Mouse (Mus musculus) CD8-positive naive resting alpha-beta T cell, adult 2 months (primary cell): ENCODE results near the gene H2-Oa.

Source experiments
- DNase-seq, 2 experiments: peaks; one replicate each; pipeline ENCODE4 v3.0.0; 2022; ENCODE audit warnings: low read depth in 2 of 2, low spot score in 2 of 2

The H2-Oa gene

GRCm38 (mm10) chr17:34092197-34092875, at the start of gene H2-Oa:
TSS of gene H2-Oa (plus strand) at chr17:34092340.
- peak in 1 of 2 experiments; percentile 35 for DNase-seq

DNA sequence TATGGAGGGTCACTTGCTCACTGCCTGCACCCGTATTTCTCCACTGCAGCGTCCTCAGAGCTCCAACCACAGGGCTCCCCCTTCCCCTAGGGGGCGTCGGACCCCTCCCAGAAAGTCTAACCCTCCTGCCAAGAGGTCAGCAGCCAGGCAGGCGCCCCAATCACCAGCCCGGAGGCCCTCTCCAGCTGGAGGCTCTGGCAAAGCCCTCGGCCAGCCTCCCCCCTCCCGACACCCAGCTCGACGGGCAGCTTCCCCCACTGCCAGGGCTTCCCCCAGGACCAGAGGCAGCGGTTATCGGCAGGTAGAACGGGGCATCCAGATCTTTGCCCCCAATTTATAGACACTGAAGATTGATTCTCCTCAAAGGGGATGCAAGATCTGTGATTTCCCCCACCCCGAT, 46.2 kb upstream of the H2-Oa start:
- no peak for DNase-seq

DNA sequence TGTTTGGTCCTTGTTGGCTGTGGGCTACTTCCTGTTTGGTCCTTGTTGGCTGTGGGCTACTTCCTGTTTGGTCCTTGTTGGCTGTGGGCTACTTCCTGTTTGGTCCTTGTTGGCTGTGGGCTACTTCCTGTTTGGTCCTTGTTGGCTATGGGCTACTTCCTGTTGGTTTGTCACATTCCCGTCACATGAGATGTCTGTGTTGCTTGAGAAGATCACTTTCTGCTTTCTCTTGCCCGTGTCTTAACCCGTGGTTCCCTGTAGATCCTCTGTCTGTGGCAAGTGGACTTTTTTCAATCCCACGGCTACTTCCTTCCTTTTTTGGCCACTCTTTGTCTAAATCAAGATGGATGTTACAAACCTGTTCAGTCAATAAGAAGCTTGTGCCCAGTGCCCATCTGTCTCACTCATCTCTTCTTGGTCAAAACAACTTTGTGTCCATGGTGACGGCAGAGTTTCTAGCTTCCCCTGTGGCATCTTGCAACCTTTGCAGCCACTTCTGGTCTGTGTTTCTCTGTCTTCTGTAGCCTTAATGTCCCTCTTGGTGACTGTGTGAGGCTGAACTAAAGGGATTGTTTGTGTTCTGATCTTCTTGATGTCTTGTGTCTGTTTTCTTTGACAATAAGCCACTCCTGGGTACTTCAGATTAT, 44.6 kb upstream of the H2-Oa start:
- DNase-seq, result no peak

- no peak for DNase-seq
Observed at GRCm38 (mm10) chr17:34057224-34057623, 34.9 kb upstream of the H2-Oa start.

DNA sequence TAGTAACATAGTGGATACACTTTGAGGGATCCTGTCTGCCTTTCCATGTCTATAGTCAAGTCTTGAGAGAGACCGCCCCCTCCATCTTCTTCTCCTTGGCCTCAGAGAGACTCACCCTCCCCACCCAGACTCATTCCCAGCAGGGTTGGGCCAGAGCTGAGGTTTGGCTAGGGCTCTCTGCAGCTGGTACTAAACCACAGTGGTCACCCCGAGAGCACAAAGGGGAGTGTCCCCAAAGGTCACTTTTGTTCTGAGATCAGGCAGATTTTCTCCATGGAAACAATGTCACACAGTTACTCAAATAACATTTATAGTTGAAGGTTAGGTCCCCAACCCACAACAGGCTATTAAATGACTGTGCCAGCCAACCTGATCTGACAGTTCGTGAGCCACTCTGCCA, 23.3 kb upstream of the H2-Oa start:
- no peak for DNase-seq

GRCm38 (mm10) chr17:34072091-34072490, 20.0 kb upstream of the H2-Oa start:
- no peak for DNase-seq

DNA sequence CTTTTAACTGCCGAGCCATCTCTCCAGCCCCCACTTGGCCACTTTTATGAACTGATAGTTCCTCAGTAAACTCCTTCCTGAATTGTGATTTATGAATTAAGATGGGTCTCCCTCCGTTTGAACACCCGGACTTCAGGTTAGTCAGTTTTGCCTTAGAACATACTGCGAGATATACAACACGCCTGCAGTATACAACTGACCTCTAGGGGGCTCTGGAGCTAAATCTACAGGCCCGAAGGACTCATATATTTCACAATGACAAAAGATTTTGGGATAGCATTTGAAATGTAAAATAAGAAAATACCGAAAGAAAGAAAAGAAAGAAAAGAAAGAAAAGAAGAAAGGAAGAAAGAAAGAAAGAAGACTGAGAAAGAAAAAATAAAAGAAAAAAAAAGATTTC, 16.9 kb upstream of the H2-Oa start:
- DNase-seq, result peak; percentile 78 to 84

- peak; percentile 64 to 75 for DNase-seq
Observed at GRCm38 (mm10) chr17:34077549-34077948, 14.6 kb upstream of the H2-Oa start.

GRCm38 (mm10) chr17:34078148-34078547, 14.0 kb upstream of the H2-Oa start:
- no peak for DNase-seq

DNA sequence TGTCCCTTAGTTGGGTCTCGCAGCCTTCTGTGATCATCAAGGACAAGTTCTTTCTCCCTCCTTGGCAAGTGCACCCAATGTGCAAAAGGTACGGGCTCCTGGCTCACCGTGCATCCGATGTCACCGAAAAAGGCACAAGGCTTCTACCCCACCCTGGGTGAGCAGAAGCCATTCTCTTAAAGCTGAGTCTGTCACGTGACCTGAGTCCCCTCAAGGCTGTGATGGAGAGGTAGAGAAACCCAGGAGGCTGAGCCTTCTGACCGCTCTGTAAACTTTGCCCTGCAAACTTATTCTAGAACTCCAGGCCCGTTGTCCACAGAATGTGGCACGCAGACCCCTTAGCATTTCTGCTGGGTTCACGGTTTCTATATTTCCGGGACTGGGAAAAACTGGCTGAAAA, 13.1 kb upstream of the H2-Oa start:
- no peak for DNase-seq

GRCm38 (mm10) chr17:34079621-34080020, 12.5 kb upstream of the H2-Oa start:
- DNase-seq, result no peak

DNA sequence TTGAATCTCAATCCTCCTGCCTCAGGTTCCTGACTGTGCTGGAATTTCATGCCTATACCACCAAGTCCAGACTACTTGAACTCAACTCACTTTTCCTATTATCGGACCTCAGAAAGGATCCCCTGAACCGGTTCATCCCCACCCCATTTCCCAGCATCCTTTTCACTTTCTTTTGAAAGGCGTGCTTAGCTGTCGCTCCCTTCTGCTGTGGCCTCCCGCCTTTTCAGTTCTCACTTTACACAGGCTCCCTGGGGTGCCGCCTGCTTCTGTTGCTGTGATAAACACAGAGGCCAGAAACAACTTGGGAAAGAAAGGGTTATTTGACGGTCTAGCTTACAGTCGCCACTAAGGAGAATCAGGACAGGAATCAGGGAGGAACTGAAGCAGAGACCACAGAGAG, 9.0 kb upstream of the H2-Oa start:
- no peak for DNase-seq

DNA sequence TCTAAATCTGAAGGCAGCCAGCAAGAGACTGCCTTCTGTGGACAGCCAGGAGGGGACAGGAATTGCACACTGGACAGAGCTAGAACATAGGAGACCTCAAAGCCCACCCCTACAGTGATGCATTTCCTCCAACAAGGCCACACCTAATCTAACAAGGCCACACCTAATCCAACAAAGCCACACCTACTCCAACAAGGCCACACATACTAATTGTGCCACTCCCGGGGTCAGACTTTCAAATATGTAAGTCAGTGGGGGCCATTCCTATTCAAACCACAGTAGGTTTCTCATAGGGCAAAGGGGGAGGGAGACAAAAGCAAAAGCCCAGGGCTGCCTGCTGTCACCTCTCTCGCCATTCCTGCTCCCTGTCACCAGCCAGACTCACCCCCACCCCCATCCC, 4.8 kb upstream of the H2-Oa start:
- no peak for DNase-seq

- no peak for DNase-seq
Observed at GRCm38 (mm10) chr17:34088124-34088523, 4.0 kb upstream of the H2-Oa start.

DNA sequence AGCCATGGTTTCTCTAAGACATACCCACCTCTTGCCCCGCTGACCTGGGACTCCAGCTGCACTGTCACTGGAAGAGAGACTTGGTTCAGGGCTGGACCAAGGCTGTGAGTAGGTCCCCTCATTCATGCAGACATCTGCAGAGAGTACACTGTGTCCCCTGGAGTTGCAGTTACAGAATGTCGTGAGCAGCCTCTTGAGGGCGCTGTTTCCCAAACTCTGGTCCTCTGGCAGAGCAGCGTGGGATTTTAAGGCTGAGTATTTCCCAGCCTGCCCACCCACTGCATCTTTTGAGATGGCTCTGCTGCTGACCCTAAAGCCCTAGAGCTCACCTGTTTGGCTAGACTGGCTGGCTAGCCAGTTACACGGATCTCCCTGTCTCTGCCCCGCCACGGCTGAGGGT, 1.2 kb upstream of the H2-Oa start:
- peak; percentile 58 to 72 for DNase-seq

DNA sequence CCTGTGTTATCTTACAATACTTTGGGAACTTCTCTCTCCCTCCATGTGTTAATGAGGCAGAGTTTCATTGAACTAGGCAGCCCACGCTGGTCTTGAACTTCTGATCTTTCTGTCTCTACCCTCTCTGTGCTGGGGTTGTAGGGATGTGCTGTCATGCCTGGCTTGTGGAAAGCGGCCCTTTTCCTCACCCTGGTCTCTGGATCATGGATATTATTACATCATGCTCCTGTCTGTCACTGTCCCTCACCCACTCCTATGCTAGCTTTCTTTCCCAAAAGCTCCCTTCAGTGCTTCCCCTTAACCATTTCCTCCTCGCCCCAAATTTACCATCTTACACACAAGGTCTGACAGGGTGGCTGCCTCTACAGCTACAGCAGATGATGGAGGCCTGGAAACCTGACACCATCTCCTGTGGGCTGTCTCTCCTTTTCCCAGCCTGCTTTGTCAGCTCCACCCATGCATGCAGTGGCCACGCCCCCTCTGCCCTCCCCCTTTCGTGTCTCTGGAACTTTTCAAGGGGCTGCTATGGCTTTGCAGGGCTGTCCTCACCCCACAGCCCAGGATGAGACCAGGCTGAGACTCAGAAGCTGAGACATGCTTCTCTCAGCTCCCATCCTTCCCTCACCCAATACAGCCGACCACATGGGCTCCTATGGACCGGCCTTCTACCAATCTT, 1.2 kb downstream of the H2-Oa start:
- no peak for DNase-seq

- no peak for DNase-seq
Observed at GRCm38 (mm10) chr17:34094283-34095035, 2.3 kb downstream of the H2-Oa start.

DNA sequence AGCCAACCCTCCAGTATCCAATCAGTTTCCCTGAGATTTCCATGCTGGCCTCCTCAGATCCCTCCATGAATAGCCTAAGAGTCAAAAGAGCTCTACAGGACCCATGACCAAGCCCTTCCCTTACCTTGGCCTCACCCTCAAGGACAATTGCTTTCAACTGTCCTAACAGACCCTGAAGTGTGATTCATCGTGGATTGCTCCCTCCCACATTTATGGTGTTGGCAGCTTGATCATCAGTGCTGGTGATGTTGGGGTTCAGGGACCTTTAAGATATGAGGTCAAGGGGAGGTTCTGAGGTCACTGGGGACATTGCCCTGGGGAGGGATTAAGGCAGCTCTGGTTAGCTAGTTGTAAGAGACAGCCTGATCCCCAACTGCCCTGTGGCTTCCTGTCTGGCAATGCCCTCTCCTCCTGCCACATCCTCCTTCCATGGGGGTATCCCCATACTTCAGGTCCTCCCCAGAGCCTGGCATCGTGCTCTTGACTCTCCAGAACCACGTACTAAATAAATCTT, 4.4 kb downstream of the H2-Oa start:
- DNase-seq, result no peak

DNA sequence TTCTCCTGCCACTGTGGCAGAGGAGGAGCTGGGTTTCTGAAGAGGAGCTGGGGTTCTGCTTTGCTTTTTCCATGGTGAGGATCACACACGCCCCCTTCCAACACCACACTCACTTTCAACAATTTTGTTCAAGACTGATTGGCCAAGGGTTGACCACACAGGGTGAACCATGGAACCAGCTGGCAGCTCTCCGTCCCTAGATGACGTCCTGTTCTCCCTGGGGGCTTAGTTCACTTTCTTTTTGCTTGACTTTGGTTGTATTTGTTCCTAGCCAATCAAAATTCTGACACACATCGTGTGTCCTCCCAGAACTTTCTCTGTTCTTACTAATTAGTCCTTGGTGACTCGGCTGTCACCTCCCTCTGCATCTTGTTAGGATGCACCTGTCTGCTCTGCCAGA, 5.1 kb downstream of the H2-Oa start:
- no peak for DNase-seq

- no peak for DNase-seq
Observed at GRCm38 (mm10) chr17:34098709-34099479, 6.8 kb downstream of the H2-Oa start.

- no peak for DNase-seq
Observed at GRCm38 (mm10) chr17:34099531-34099930, 7.4 kb downstream of the H2-Oa start.
